Mouse (Mus musculus): ENCODE data around the gene Fbxl2.
A peak's percentile ranks its signal among the peaks of the same experiment; 100 is the strongest.

Gene Fbxl2

DNA sequence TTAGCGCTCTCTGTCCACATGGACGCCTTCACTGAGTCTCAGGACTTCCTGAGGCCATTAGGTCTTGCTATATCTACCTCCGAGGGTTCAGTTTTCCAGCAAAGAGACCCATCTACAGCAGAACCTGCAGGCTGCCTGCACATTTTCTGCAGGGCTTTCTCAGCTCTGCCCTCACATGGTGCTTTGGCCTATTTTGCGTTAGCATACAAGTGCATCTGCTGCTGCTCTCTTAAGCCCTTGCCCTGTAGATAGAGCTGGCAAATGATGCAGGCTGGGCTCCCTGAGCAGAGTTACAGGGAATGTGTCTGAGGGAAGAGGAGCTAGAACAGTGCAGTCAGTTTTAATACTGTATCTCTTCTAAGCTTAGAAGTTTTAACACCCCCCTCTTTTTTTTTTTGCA, 71.0 kb downstream of the Fbxl2 start:
- DNase-seq (ENCODE audit: extremely low spot score, low read depth, low spot score): no peak

- no peak for DNase-seq (ENCODE audit: extremely low spot score, low read depth, low spot score)
These were observed 72.1 kb downstream of the Fbxl2 start for GRCm38 (mm10) chr9:113973857-113974256.

DNA sequence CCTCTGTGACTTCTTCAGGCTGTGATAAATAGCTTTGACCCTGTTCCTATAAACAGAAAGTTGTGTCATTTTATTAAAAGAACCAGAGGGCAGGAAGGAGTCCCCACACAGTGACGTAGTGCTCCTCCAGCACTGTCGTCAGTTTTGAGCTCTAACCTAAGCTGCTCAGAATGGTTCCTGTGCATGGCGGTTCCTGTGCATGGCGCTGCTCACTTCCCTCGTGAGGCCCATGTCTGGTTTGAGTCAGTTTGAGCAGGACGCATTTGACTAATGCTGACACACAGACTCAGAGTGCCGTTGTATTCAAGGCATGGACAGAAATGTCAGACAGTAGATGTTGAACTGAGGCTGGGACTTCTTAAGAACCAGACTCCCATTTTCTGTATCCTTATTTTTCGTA, 74.4 kb downstream of the Fbxl2 start:
- DNase-seq (ENCODE audit: extremely low spot score, low read depth, low spot score): no peak

DNA sequence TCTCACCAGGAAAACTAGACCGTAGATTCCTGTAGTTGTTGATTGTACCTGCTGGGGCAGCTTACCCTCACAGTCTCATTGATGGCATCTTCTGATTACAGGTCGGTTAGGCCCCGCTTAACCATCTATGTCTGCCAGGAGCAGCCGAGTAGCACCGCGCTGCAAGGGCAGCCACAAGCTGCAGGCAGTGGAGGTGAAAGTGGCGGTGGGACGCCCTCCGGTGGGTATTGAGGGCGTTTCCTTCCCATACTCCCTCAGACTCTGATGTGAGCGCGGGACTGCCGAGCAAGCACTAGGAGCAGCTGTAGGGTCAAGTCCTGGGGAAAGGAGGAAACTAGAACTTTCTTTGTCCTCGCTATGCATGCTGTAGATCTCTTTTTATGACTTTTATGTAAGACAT, 76.0 kb downstream of the Fbxl2 start:
- DNase-seq (ENCODE audit: extremely low spot score, low read depth, low spot score): no peak

- no peak for DNase-seq (ENCODE audit: extremely low spot score, low read depth, low spot score)
These were observed 76.6 kb downstream of the Fbxl2 start for GRCm38 (mm10) chr9:113969399-113969798.

DNA sequence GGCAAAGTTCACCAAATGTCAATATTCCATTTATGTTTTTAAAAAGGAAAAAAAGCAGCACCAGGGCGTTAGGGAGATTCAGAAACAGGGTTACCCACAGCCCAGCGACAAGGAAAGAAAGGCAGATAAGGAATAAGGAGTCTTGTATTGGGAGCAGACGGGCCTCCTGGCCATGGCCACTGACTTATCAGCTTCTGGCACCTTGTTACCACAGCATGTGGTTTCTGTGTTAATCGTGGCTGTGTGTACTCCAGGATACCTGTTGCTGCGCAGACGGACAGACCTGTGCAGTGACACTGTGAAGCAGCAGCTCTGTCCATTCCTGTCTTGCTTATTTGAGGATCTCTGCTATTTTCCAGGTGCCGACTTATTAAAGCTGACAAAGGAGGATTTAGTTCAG, 77.0 kb downstream of the Fbxl2 start:
- DNase-seq (ENCODE audit: extremely low spot score, low read depth, low spot score): no peak

DNA sequence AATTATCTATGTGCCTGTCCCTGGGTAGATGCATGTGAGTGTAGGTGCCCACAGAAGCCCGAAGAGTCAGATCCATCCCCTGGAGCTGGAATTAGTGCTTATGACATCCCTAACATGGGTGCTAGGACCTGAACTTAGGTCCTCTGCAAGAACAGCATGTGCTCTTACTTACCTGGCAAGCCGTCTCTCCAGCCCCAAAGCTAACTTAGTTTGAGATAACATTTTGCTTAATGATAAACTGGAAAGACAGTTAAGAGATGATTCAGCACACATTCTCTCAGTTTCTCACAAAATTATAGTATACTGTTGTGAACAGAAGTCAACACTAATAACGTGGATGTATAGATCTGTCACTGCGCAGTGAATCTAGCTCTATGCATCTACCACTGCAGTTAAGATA, 79.2 kb downstream of the Fbxl2 start:
- DNase-seq (ENCODE audit: extremely low spot score, low read depth, low spot score): no peak

DNA sequence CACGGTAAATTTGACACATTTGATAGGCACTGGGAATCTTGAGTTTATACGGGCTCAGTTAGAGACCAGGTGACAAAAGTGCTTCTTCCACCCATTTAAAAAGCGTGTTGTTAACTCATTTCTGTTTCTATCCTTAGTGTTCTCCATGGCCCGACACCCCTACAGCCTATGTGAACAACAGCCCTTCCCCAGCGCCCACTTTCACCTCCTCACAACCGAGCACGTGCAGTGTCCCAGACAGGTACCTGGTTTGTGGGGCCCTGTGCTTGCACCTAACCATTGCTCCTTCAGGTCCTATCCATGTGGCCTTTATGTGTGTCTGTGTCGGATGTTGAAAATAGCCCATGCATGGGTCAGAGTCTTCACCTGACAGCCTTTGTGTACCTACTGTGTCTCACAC, 81.6 kb downstream of the Fbxl2 start:
- DNase-seq (ENCODE audit: extremely low spot score, low read depth, low spot score): no peak

DNA sequence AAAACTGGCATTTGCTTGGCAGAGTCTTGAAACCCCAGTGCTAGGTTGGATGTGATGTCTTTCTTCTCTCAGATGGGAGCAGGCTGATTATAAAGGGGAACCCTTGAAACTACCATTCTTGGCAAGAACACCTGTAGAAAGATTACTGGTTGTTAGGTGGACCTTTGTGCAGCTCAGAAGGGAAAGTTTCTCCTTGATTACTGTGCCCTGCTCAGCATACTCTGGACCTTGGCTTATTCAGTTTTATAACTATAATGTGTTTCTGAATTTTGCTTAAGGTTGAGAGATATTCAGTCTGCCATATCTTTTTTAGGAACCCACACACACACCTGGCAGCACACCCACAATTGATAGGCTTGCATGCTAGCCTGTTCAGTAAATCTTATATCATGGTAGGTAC, 82.3 kb downstream of the Fbxl2 start:
- DNase-seq (ENCODE audit: extremely low spot score, low read depth, low spot score): no peak

- DNase-seq (ENCODE audit: extremely low spot score, low read depth, low spot score): no peak
These were observed 88.2 kb downstream of the Fbxl2 start for GRCm38 (mm10) chr9:113957777-113958176.

DNA sequence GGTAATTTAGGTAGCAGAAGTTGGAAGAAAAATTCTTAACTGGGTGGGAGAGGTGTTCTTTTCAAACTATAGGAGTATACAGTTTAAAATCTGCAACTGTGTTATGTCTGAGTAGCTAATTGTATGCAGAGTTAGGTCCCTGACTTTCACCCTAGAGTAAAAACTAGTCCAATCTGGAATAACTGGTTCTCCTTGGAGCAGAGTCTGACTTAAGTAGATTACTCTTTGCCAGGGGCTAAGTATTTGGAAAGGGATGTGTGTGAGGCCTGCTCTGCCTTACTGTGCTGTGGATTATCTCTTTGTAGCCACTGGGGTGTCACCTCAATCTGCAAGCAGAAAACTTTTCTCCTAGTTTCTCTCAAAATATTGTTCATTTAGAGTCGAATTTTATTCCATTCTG, 98.8 kb downstream of the Fbxl2 start:
- no peak for DNase-seq (ENCODE audit: extremely low spot score, low read depth, low spot score)

GRCm38 (mm10) chr9:113943372-113943771, 102.6 kb downstream of the Fbxl2 start:
- no peak for DNase-seq (ENCODE audit: extremely low spot score, low read depth, low spot score)

DNA sequence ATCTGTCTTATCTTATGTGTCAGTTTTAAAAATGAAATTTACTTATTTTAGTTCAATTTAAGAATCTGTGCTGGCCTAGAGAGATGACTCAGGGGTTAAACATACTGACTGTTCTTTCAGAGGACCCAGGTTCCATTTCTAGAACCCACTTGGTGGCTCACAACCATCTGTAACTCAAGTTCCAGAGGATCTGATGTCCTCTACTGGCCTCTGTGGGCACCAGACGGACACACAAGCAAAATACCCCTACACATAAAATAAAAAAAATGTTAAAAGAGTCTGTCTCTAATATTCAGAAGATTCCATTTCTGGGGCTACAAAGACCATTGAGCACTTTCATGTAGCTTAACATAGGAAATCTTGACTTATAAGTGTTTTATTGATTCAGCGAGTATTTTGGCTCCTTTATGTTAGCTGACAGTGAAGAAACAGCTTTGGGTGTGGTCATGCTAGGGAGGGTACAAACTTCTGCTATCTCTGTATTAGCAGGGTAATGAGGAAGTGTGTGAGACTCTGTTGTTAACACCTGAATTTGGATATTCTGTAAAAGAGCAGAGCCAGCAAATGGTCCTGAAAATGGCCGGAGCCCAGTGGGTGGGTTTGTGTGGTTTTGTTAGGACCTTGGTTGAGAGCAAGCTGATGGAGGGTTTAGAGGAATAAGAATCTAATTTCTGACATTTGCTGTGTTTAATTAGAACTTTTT, 104.7 kb downstream of the Fbxl2 start:
- DNase-seq (ENCODE audit: extremely low spot score, low read depth, low spot score): no peak

DNA sequence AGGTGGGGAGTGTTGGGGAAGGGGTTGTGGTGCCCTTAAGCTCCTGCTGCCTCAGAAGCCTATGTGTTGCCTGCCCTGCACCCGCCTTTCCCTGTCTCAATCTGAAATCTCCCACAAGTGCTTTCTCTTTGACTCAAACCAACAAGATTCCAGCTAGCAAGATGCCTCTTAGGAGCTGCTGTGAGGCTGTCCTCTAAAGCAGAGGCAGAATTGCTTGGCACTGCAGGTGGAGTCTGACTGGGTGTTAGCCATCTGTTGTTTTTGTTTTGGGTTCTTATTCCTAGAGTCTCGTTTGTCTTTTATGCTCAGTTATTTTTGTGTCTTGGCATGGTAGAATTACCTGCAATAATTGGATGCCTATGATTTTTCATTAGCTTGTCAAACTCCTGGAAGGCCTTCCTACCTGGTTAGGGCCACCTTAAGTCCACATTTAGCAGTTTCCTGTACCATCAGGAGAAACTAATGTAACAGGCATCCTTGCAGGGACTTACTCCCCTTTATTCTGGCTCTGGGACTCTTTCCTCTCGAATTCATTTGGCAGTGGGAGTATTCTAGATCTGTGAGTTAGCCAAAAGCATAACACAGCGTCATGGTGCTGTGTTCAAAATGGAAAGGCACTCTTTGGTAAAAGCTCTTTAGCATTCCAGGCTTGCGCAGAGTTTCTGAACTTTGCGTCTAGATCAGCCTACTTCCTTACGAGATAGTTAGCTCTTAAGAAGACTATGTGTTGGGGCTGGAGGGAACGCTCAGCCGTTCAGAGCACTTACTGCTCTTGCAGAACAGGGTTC, 106.7 kb downstream of the Fbxl2 start:
- DNase-seq (ENCODE audit: extremely low spot score, low read depth, low spot score): no peak

DNA sequence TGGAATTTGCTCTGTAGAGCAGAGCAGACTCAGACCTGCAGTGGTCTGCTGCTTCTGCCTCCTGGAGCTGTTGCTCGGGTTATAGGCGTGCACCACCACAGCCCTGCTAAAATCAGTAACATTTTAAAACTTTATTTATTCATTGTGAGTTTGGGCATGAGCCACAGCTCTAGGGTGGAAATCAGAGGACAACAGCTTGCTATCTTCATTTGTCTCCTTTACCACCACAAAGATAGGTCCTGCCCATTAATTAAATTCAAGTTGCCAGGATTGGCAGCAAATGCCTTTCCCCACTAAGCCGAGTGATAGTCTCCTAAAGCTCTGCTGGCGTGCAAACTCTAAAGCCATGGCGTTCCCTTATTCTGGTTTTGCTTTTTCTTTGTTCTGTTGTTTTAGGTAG, 110.4 kb downstream of the Fbxl2 start:
- DNase-seq (ENCODE audit: extremely low spot score, low read depth, low spot score): no peak

DNA sequence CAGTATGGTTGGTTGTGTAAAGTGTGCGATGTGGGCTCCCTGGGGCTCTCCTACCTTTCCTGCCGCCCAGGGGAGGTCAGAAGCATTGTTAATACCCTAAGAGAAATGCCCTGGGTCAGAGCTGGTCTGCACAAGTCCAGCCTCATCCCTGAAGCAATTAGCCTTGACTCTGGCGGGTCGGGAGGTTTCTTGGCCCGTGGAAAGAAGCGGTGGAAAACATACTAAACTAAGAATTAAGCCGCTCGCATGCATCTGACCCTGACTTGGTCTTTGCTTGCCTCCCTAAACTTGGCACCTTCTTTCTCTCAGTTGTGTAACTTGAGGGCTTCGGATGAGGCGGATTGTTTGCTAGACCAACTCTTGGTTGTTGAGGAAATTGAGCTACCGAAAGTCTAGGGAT, 113.5 kb downstream of the Fbxl2 start:
- no peak for DNase-seq (ENCODE audit: extremely low spot score, low read depth, low spot score)

- peak; percentile 8 for DNase-seq (ENCODE audit: extremely low spot score, low read depth, low spot score)
These were observed 113.9 kb downstream of the Fbxl2 start for GRCm38 (mm10) chr9:113932100-113932470.

DNA sequence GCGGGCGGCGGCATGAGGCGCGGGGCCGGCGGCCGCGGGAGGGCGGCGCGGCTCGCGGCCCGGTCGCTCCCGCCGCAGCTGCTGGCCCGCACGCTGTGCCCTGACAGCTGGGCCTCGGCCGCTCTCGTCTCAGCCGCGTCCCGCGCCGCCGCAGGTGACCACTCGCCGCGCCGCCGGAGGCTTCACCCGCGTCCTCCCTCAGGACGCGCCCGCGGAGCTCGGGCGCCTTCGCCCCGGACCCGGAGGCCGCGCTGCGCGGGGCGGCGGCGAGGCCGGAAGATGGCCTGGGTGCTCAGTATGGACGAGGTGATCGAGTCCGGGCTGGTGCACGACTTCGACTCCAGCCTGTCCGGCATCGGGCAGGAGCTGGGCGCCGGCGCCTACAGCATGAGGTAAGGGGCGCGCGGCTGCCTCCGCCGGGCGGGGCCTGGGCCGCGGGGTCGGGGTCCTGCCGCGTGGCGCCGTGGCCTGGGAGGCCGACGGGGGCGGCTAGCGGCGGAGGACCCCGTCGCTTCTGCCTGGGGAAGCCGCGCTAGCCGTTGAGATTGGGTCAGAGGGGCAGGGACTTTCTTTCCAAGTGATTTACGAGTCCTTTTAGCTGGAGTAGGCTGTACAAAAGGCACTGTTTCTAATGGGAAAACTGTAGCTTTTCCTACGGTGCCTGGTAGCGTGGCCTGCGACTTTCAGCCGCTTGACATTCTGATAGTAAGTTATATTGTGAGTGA, 114.5 kb downstream of the Fbxl2 start:
- DNase-seq (ENCODE audit: extremely low spot score, low read depth, low spot score): no peak

- peak; percentile 95 for DNase-seq (ENCODE audit: extremely low spot score, low read depth, low spot score)
These were observed 115.2 kb downstream of the Fbxl2 start, which contains the start of gene Ubp1 for GRCm38 (mm10) chr9:113930534-113931374. Gene Ubp1, plus strand, starts transcription at chr9:113930934.

DNA sequence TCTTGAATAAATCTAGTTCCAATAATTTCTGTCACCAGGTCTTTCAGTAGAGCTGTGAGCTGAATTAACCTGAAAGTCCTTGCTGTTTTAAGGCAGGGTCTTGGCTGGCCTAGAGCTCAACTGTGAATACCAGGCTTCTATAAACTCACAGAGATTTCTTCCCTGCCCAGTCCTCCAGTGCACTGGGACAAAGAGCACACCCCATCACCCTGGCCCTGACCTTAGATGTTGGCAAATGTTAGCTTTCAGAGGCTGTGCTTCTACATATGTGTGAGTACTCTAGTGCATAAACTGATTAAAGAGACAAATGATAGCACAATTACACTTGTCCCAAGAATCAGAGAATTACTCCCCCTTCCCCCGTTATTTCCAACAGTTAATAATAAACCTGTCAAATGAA, 116.3 kb downstream of the Fbxl2 start:
- no peak for DNase-seq (ENCODE audit: extremely low spot score, low read depth, low spot score)

- no peak for DNase-seq (ENCODE audit: extremely low spot score, low read depth, low spot score)
These were observed 117.4 kb downstream of the Fbxl2 start for GRCm38 (mm10) chr9:113928591-113928990.
